Mouse (Mus musculus): ENCODE measurements around the gene Pcdh15. TPM values are rescaled to one million over a fixed set of nuclear protein-coding genes. Genes with fewer than 3 reads are reported as not detected.

Gene Pcdh15
- polyA plus RNA-seq, 1 experiment = 0.08 TPM

- Histone ChIP-seq H3ac (ENCODE audit: control insufficient read depth, insufficient read length) (no peak overlapping the region), H3K4me2 (ENCODE audit: low read depth) (no peak overlapping the region), H3K27me3 (ENCODE audit: control insufficient read depth, insufficient read depth, insufficient read length) (no peaks in the 10 kb centered on the region), H3K79me2 (ENCODE audit: control insufficient read depth, insufficient read depth) (no peaks in the 10 kb centered on the region), H3K4me3 (no peak overlapping the region), H3K36me3 (ENCODE audit: control insufficient read depth, insufficient read depth) (no peaks in the 10 kb centered on the region)
- TF ChIP-seq USF1 (IDR thresholded peaks at IDR 0.05; ENCODE audit: low read depth) = no peak
- no peak for TF ChIP-seq TCF3 (IDR thresholded peaks at IDR 0.05; ENCODE audit: insufficient read length, low read depth)
- TF ChIP-seq CEBPB (IDR thresholded peaks at IDR 0.05; ENCODE audit: insufficient read depth, poor library complexity, severe bottlenecking) = no peak
- no peak for TF ChIP-seq REST (IDR thresholded peaks at IDR 0.05; ENCODE audit: insufficient read depth, insufficient read length)
Measured at GRCm38 (mm10) chr10:74053059-74053458, 953.9 kb downstream of the Pcdh15 start.

- no peaks in the 10 kb centered on the region for H3K36me3 ChIP-seq (ENCODE audit: control insufficient read depth, insufficient read depth)
- H3ac ChIP-seq (ENCODE audit: control insufficient read depth, insufficient read length) = no peak overlapping the region
- no peak overlapping the region for H3K4me3 ChIP-seq
- H3K79me2 ChIP-seq (ENCODE audit: control insufficient read depth, insufficient read depth) = no peaks in the 10 kb centered on the region
- TF ChIP-seq SRF (IDR thresholded peaks at IDR 0.05; ENCODE audit: control insufficient read depth, insufficient read length, low read depth) = no peak
- TF ChIP-seq MYOG (IDR thresholded peaks at IDR 0.05; ENCODE audit: control insufficient read depth in 1 of 3, insufficient read depth in 1 of 3, insufficient read length in 2 of 3, low read depth in 2 of 3) = no peak
- no peak for TF ChIP-seq USF1 (IDR thresholded peaks at IDR 0.05; ENCODE audit: low read depth)
- no peak for TF ChIP-seq MAX (IDR thresholded peaks at IDR 0.05; ENCODE audit: low read depth)
- no peak for TF ChIP-seq TCF12 (IDR thresholded peaks at IDR 0.05; ENCODE audit: insufficient read depth, poor library complexity, severe bottlenecking)
- TF ChIP-seq REST (IDR thresholded peaks at IDR 0.05; ENCODE audit: insufficient read depth, insufficient read length) = no peak
- TF ChIP-seq POLR2A (IDR thresholded peaks at IDR 0.05; ENCODE audit: insufficient read length, low read depth) = no peak
- no peak for TF ChIP-seq TCF3 (IDR thresholded peaks at IDR 0.05; ENCODE audit: insufficient read length, low read depth)
- no peak for TF ChIP-seq E2F4 (IDR thresholded peaks at IDR 0.05; ENCODE audit: insufficient read depth)
- TF ChIP-seq CEBPB (IDR thresholded peaks at IDR 0.05; ENCODE audit: insufficient read depth, poor library complexity, severe bottlenecking) = no peak
- TF ChIP-seq MYOD1 (IDR thresholded peaks at IDR 0.05; ENCODE audit: control insufficient read depth in 1 of 3, insufficient read length in 2 of 3, low read depth in 2 of 3) = no peak
- TF ChIP-seq POLR2AphosphoS2 (IDR thresholded peaks at IDR 0.05; ENCODE audit: insufficient read length, low read depth) = no peak
- H3K27me3 ChIP-seq (ENCODE audit: control insufficient read depth, insufficient read depth, insufficient read length) = no peaks in the 10 kb centered on the region
- H3K4me2 ChIP-seq (ENCODE audit: low read depth) = no peak overlapping the region
Measured at GRCm38 (mm10) chr10:74086653-74087052, 987.5 kb downstream of the Pcdh15 start.

- H3K36me3 ChIP-seq (ENCODE audit: control insufficient read depth, insufficient read depth) = no peaks in the 10 kb centered on the region
- H3K4me2 ChIP-seq (ENCODE audit: low read depth) = no peak overlapping the region
- no peaks in the 10 kb centered on the region for H3K79me2 ChIP-seq (ENCODE audit: control insufficient read depth, insufficient read depth)
- no peak for TF ChIP-seq TCF12 (IDR thresholded peaks at IDR 0.05; ENCODE audit: insufficient read depth, poor library complexity, severe bottlenecking)
- H3ac ChIP-seq (ENCODE audit: control insufficient read depth, insufficient read length) = no peak overlapping the region
- H3K27me3 ChIP-seq (ENCODE audit: control insufficient read depth, insufficient read depth, insufficient read length) = no peaks in the 10 kb centered on the region
- no peak overlapping the region for H3K4me3 ChIP-seq
Measured at GRCm38 (mm10) chr10:74098296-74098695, 999.2 kb downstream of the Pcdh15 start.

DNA sequence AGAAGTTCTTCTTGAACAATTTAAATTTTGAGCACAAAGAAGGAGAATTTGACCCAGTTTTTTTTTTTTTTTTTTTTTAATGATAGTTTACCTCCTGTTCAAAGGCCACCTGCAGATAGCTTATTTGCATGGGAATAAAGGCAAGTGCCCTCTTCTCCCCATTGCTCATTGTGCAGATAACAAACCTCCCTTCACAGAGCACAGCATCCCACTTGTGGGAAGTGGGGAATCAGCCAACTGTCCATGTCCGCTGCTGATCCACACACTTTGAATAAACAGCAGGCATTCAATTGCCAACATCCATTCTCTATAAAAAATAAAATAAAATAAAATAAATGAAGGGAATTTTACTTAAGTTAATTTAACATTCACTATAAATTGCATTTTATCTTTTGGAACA is 1015.0 kb downstream of the Pcdh15 start:
- TF ChIP-seq MYOG (IDR thresholded peaks at IDR 0.05; ENCODE audit: control insufficient read depth in 1 of 3, insufficient read depth in 1 of 3, insufficient read length in 2 of 3, low read depth in 2 of 3) (no peak), TCF12 (IDR thresholded peaks at IDR 0.05; ENCODE audit: insufficient read depth, poor library complexity, severe bottlenecking) (no peak), MAX (IDR thresholded peaks at IDR 0.05; ENCODE audit: low read depth) (no peak), POLR2A (IDR thresholded peaks at IDR 0.05; ENCODE audit: insufficient read length, low read depth) (no peak), E2F4 (IDR thresholded peaks at IDR 0.05; ENCODE audit: insufficient read depth) (no peak)
- Histone ChIP-seq H3K79me2 (ENCODE audit: control insufficient read depth, insufficient read depth) (no peaks in the 10 kb centered on the region), H3K4me2 (ENCODE audit: low read depth) (no peak overlapping the region), H3ac (ENCODE audit: control insufficient read depth, insufficient read length) (no peak overlapping the region), H3K36me3 (ENCODE audit: control insufficient read depth, insufficient read depth) (no peaks in the 10 kb centered on the region), H3K27me3 (ENCODE audit: control insufficient read depth, insufficient read depth, insufficient read length) (no peaks in the 10 kb centered on the region), H3K4me3 (no peak overlapping the region)

GRCm38 (mm10) chr10:74116817-74117216 is 1017.7 kb downstream of the Pcdh15 start:
- H3K4me3 ChIP-seq = no peak overlapping the region
- no peaks in the 10 kb centered on the region for H3K27me3 ChIP-seq (ENCODE audit: control insufficient read depth, insufficient read depth, insufficient read length)
- H3K36me3 ChIP-seq (ENCODE audit: control insufficient read depth, insufficient read depth) = no peaks in the 10 kb centered on the region
- H3K79me2 ChIP-seq (ENCODE audit: control insufficient read depth, insufficient read depth) = no peaks in the 10 kb centered on the region
- TF ChIP-seq MYOG (IDR thresholded peaks at IDR 0.05; ENCODE audit: control insufficient read depth in 1 of 3, insufficient read depth in 1 of 3, insufficient read length in 2 of 3, low read depth in 2 of 3) (no peak), SRF (IDR thresholded peaks at IDR 0.05; ENCODE audit: control insufficient read depth, insufficient read length, low read depth) (no peak), CEBPB (IDR thresholded peaks at IDR 0.05; ENCODE audit: insufficient read depth, poor library complexity, severe bottlenecking) (no peak), TCF12 (IDR thresholded peaks at IDR 0.05; ENCODE audit: insufficient read depth, poor library complexity, severe bottlenecking) (no peak), MYOD1 (IDR thresholded peaks at IDR 0.05; ENCODE audit: control insufficient read depth in 1 of 3, insufficient read length in 2 of 3, low read depth in 2 of 3) (no peak), POLR2A (IDR thresholded peaks at IDR 0.05; ENCODE audit: insufficient read length, low read depth) (no peak), USF1 (IDR thresholded peaks at IDR 0.05; ENCODE audit: low read depth) (no peak), POLR2AphosphoS2 (IDR thresholded peaks at IDR 0.05; ENCODE audit: insufficient read length, low read depth) (no peak), TCF3 (IDR thresholded peaks at IDR 0.05; ENCODE audit: insufficient read length, low read depth) (no peak), E2F4 (IDR thresholded peaks at IDR 0.05; ENCODE audit: insufficient read depth) (no peak), REST (IDR thresholded peaks at IDR 0.05; ENCODE audit: insufficient read depth, insufficient read length) (no peak), MAX (IDR thresholded peaks at IDR 0.05; ENCODE audit: low read depth) (no peak)
- H3ac ChIP-seq (ENCODE audit: control insufficient read depth, insufficient read length) = no peak overlapping the region
- no peak overlapping the region for H3K4me2 ChIP-seq (ENCODE audit: low read depth)
